Mouse (Mus musculus): ENCODE measurements around the gene Atad1.
"Not testable (repeated sequence)": the region's sequence is repeated elsewhere in the genome, so short reads cannot be mapped to it uniquely, and the experiment has no call there.

Gene Atad1

GRCm38 (mm10) chr19:32680894-32681293 lies 58.7 kb downstream of the Atad1 start:
- DNase-seq (ENCODE audit: low read depth, low spot score), result no peak

- no peak for DNase-seq (ENCODE audit: low read depth, low spot score)
Observed at GRCm38 (mm10) chr19:32675766-32676165, 63.8 kb downstream of the Atad1 start.

- DNase-seq (ENCODE audit: low read depth, low spot score), result not testable (repeated sequence)
Observed at GRCm38 (mm10) chr19:32667830-32668229, 71.8 kb downstream of the Atad1 start.

GRCm38 (mm10) chr19:32665243-32665642 lies 74.3 kb downstream of the Atad1 start:
- DNase-seq (ENCODE audit: low read depth, low spot score), result no peak

GRCm38 (mm10) chr19:32662936-32663335 lies 76.7 kb downstream of the Atad1 start:
- DNase-seq (ENCODE audit: low read depth, low spot score), result no peak

GRCm38 (mm10) chr19:32659346-32659745 lies 80.2 kb downstream of the Atad1 start:
- DNase-seq (ENCODE audit: low read depth, low spot score), result no peak

- DNase-seq (ENCODE audit: low read depth, low spot score), result no peak
Observed at GRCm38 (mm10) chr19:32653630-32654362, 85.8 kb downstream of the Atad1 start.

- no peak for DNase-seq (ENCODE audit: low read depth, low spot score)
Observed at GRCm38 (mm10) chr19:32653122-32653521, 86.5 kb downstream of the Atad1 start.

- DNase-seq (ENCODE audit: low read depth, low spot score), result no peak
Observed at GRCm38 (mm10) chr19:32651046-32651445, 88.5 kb downstream of the Atad1 start.

GRCm38 (mm10) chr19:32648019-32648571 lies 91.5 kb downstream of the Atad1 start:
- DNase-seq (ENCODE audit: low read depth, low spot score), result no peak

GRCm38 (mm10) chr19:32646382-32646781 lies 93.2 kb downstream of the Atad1 start:
- no peak for DNase-seq (ENCODE audit: low read depth, low spot score)

- no peak for DNase-seq (ENCODE audit: low read depth, low spot score)
Observed at GRCm38 (mm10) chr19:32645939-32646338, 93.6 kb downstream of the Atad1 start.

GRCm38 (mm10) chr19:32643642-32644041 lies 95.9 kb downstream of the Atad1 start:
- DNase-seq (ENCODE audit: low read depth, low spot score), result no peak

GRCm38 (mm10) chr19:32641995-32642394 lies 97.6 kb downstream of the Atad1 start:
- DNase-seq (ENCODE audit: low read depth, low spot score), result no peak

- DNase-seq (ENCODE audit: low read depth, low spot score), result no peak
Observed at GRCm38 (mm10) chr19:32641535-32641934, 98.1 kb downstream of the Atad1 start.

GRCm38 (mm10) chr19:32638276-32638903 lies 101.2 kb downstream of the Atad1 start:
- no peak for DNase-seq (ENCODE audit: low read depth, low spot score)

GRCm38 (mm10) chr19:32637357-32638275 lies 102.0 kb downstream of the Atad1 start:
- DNase-seq (ENCODE audit: low read depth, low spot score), result no peak

GRCm38 (mm10) chr19:32634916-32635315 lies 104.7 kb downstream of the Atad1 start:
- DNase-seq (ENCODE audit: low read depth, low spot score), result no peak

GRCm38 (mm10) chr19:32628572-32629132 lies 110.9 kb downstream of the Atad1 start:
- DNase-seq (ENCODE audit: low read depth, low spot score), result no peak

GRCm38 (mm10) chr19:32627631-32628030 lies 112.0 kb downstream of the Atad1 start:
- no peak for DNase-seq (ENCODE audit: low read depth, low spot score)

- DNase-seq (ENCODE audit: low read depth, low spot score), result no peak
Observed at GRCm38 (mm10) chr19:32626768-32627331, 112.7 kb downstream of the Atad1 start.
